Mouse (Mus musculus) MEL (cell line): ENCODE data around the gene Sgms1. TPM values are rescaled to one million over a fixed set of nuclear protein-coding genes. Genes with fewer than 3 reads are reported as not detected.

Experiments
- DNase-seq: peaks from one replicate; pipeline ENCODE4 v3.0.0; 2011; ENCODE audit warnings: low read depth, low spot score
- H3K27ac ChIP-seq: 2 replicates; pipeline ENCODE4 v1.5.1; 2012; ENCODE audit warnings: low read depth, mild to moderate bottlenecking, control low read depth, low read length, moderate library complexity; ENCODE audit not compliant: control insufficient read depth
- H3K27me3 ChIP-seq, 2 experiments: fragments of 150-350 bp in 1 of 2; sonication (generic) in 1 of 2; 2 replicates each; pipeline ENCODE4 v1.6.1; 2012; ENCODE audit warnings: low read length in 2 of 2, mild to moderate bottlenecking in 2 of 2, improper control_type of control experiment in 1 of 2, moderate library complexity in 1 of 2; ENCODE audit not compliant: insufficient read depth in 2 of 2, control insufficient read depth in 1 of 2
- H3K36me3 ChIP-seq, 2 experiments: 2 replicates each; pipeline ENCODE4 v1.6.1; 2012 to 2014; ENCODE audit warnings: low read length in 2 of 2, improper control_type of control experiment in 1 of 2, inconsistent platforms in 1 of 2, mild to moderate bottlenecking in 1 of 2; ENCODE audit not compliant: insufficient read depth in 2 of 2, control insufficient read depth in 1 of 2
- H3K4me1 ChIP-seq, 2 experiments: fragments of 150-350 bp in 1 of 2; sonication (generic) in 1 of 2; 2 replicates each; pipeline ENCODE4 v1.6.1; 2012; ENCODE audit warnings: low read length in 2 of 2, improper control_type of control experiment in 1 of 2, mild to moderate bottlenecking in 1 of 2; ENCODE audit not compliant: insufficient read depth in 2 of 2, control insufficient read depth in 1 of 2
- H3K4me3 ChIP-seq, 2 experiments: fragments of 150-350 bp in 1 of 2; sonication (generic) in 1 of 2; 2 replicates each; pipeline ENCODE4 v1.5.1; 2012; ENCODE audit warnings: low read depth in 2 of 2, low read length in 2 of 2, mild to moderate bottlenecking in 2 of 2, moderate library complexity in 2 of 2, control low read depth in 1 of 2, improper control_type of control experiment in 1 of 2; ENCODE audit not compliant: control insufficient read depth in 1 of 2, insufficient read depth in 1 of 2
- H3K79me2 ChIP-seq: 2 replicates; pipeline ENCODE4 v1.6.1; 2012; ENCODE audit warnings: mild to moderate bottlenecking, low read length, moderate library complexity; ENCODE audit not compliant: control insufficient read depth, poor library complexity, insufficient read depth
- H3K9ac ChIP-seq: 2 replicates; pipeline ENCODE4 v1.6.1; 2012; ENCODE audit warnings: low read depth, mild to moderate bottlenecking, control low read depth, low read length, moderate library complexity; ENCODE audit not compliant: control insufficient read depth, poor library complexity, severe bottlenecking
- H3K9me3 ChIP-seq: fragments of 150-350 bp; sonication (generic); replicated peaks from 2 replicates; pipeline ENCODE4 v1.6.1; 2012; ENCODE audit warnings: mild to moderate bottlenecking, low read length, improper control_type of control experiment, moderate library complexity; ENCODE audit not compliant: insufficient read depth
- CTCF ChIP-seq, 3 experiments: IDR thresholded peaks in 2 of 3; conservative IDR thresholded peaks in 1 of 3; 2 replicates each; pipeline ENCODE4 v1.5.1; 2011 to 2012; ENCODE audit warnings: low read length in 3 of 3, low read depth in 2 of 3, mild to moderate bottlenecking in 2 of 3, improper control_type of control experiment in 1 of 3, inconsistent platforms in 1 of 3, mixed read lengths in 1 of 3, moderate library complexity in 1 of 3; ENCODE audit not compliant: control insufficient read depth in 1 of 3, insufficient read depth in 1 of 3, poor library complexity in 1 of 3, severe bottlenecking in 1 of 3
- ELF1 ChIP-seq: IDR thresholded peaks from 2 replicates; pipeline ENCODE4 v1.6.1; 2014; ENCODE audit warnings: low read depth, mild to moderate bottlenecking, inconsistent platforms, low read length, improper control_type of control experiment, moderate library complexity
- EP300 ChIP-seq, 2 experiments: IDR thresholded peaks; 2 replicates each; pipeline ENCODE4 v1.6.1; 2011; ENCODE audit warnings: improper control_type of control experiment in 2 of 2, low read length in 2 of 2, low read depth in 1 of 2, mild to moderate bottlenecking in 1 of 2
- ETS1 ChIP-seq: IDR thresholded peaks from 2 replicates; pipeline ENCODE4 v1.6.1; 2012; ENCODE audit warnings: low read depth, mild to moderate bottlenecking, inconsistent platforms, low read length, improper control_type of control experiment, moderate library complexity
- GATA1 ChIP-seq: IDR thresholded peaks from 2 replicates; pipeline ENCODE4 v1.6.1; 2011; ENCODE audit warnings: low read depth, low read length, improper control_type of control experiment
- HCFC1 ChIP-seq: IDR thresholded peaks from 2 replicates; pipeline ENCODE4 v1.6.1; 2012; ENCODE audit warnings: low read depth, mild to moderate bottlenecking, inconsistent platforms, low read length, improper control_type of control experiment, moderate library complexity
- KAT2A ChIP-seq: conservative IDR thresholded peaks from 2 replicates; pipeline ENCODE4 v1.6.1; 2012; ENCODE audit warnings: low read depth, low read length, improper control_type of control experiment, inconsistent platforms
- MXI1 ChIP-seq: IDR thresholded peaks from 2 replicates; pipeline ENCODE4 v1.6.1; 2011; ENCODE audit warnings: mild to moderate bottlenecking, low read depth, low read length, improper control_type of control experiment
- MYC ChIP-seq: IDR thresholded peaks from 2 replicates; pipeline ENCODE4 v1.6.1; 2011; ENCODE audit warnings: low read depth, mild to moderate bottlenecking, low read length, improper control_type of control experiment, moderate library complexity
- POLR2AphosphoS2 ChIP-seq: IDR thresholded peaks from 2 replicates; pipeline ENCODE4 v1.6.1; 2011; ENCODE audit warnings: low read length, improper control_type of control experiment
- RCOR1 ChIP-seq: IDR thresholded peaks from 2 replicates; pipeline ENCODE4 v1.6.1; 2012; ENCODE audit warnings: low read depth, mild to moderate bottlenecking, inconsistent platforms, low read length, improper control_type of control experiment
- SMC3 ChIP-seq: IDR thresholded peaks from 2 replicates; pipeline ENCODE4 v1.6.1; 2011; ENCODE audit warnings: low read depth, low read length, improper control_type of control experiment
- TAL1 ChIP-seq: IDR thresholded peaks from 2 replicates; pipeline ENCODE4 v1.6.1; 2012; ENCODE audit warnings: mild to moderate bottlenecking, inconsistent platforms, low read length, moderate library complexity, mixed read lengths
- TBP ChIP-seq: IDR thresholded peaks from 2 replicates; pipeline ENCODE4 v1.8.0; 2011; ENCODE audit warnings: low read depth, low read length, improper control_type of control experiment
- UBTF ChIP-seq: IDR thresholded peaks from 2 replicates; pipeline ENCODE4 v1.6.1; 2012; ENCODE audit warnings: low read depth, mild to moderate bottlenecking, inconsistent platforms, low read length, improper control_type of control experiment, moderate library complexity, borderline replicate concordance; ENCODE audit not compliant: insufficient read depth
- USF1 ChIP-seq: IDR thresholded peaks from 2 replicates; pipeline ENCODE4 v1.6.1; 2014; ENCODE audit warnings: low read depth, mild to moderate bottlenecking, inconsistent platforms, low read length, improper control_type of control experiment, moderate library complexity
- USF2 ChIP-seq, 2 experiments: IDR thresholded peaks; 2 replicates each; pipeline ENCODE4 v1.6.1; 2011 to 2012; ENCODE audit warnings: improper control_type of control experiment in 2 of 2, low read length in 2 of 2, borderline replicate concordance in 1 of 2, inconsistent platforms in 1 of 2, low read depth in 1 of 2, mild to moderate bottlenecking in 1 of 2; ENCODE audit not compliant: insufficient read depth in 1 of 2
- ZC3H11A ChIP-seq: IDR thresholded peaks from 2 replicates; pipeline ENCODE4 v1.6.1; 2012; ENCODE audit warnings: low read depth, mild to moderate bottlenecking, inconsistent platforms, low read length, improper control_type of control experiment
- ZKSCAN1 ChIP-seq: IDR thresholded peaks from 2 replicates; pipeline ENCODE4 v1.6.1; 2012; ENCODE audit warnings: low read depth, mild to moderate bottlenecking, inconsistent platforms, low read length, improper control_type of control experiment, moderate library complexity
- ZMIZ1 ChIP-seq: IDR thresholded peaks from 2 replicates; pipeline ENCODE4 v1.6.1; 2012; ENCODE audit warnings: low read depth, mild to moderate bottlenecking, inconsistent platforms, low read length, improper control_type of control experiment, moderate library complexity
- ZNF384 ChIP-seq: IDR thresholded peaks from 2 replicates; pipeline ENCODE4 v1.6.1; 2012; ENCODE audit warnings: low read depth, mild to moderate bottlenecking, inconsistent platforms, low read length, improper control_type of control experiment
- polyA plus RNA-seq, 2 experiments: library from polyadenylated mRNA; stranded (reverse) in 1 of 2; unstranded in 1 of 2; fragments of >175 nt in 1 of 2; fragments of >200 nt in 1 of 2; gene quantifications; 2 replicates each; pipeline versions ENCODE4 v1.2.1 to v1.2.4; 2012; ENCODE audit warnings: low replicate concordance in 2 of 2, low read depth in 1 of 2; ENCODE audit not compliant: insufficient read length in 2 of 2, insufficient read depth in 1 of 2, missing spikeins in 1 of 2
- total RNA-seq: library from RNA; depleted of rRNA; stranded (reverse); fragments of 300-350 nt; gene quantifications from 2 replicates; pipeline ENCODE4 v1.2.3, GENCODE M21; 2012

The Sgms1 gene
- total and polyA plus RNA-seq, 3 experiments = 16.3 to 18.5 TPM; not detected in 1

DNA sequence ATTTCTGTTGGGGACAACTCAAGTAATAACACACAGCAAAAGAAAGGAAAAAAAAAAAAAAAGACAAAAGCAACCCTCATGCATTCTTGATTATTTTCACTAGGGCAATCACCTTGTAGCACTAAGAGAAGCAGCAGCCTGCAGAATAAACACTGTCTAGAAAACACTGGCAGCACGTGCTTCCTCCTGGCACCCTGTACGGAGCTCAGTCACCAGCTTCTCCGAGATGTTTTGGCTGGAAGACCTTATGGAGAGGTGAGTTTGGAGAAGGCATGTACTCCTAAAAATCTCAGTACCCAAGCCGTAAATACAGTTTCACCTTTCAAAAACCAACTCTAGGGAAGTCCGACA lies 179.4 kb downstream of the Sgms1 start:
- H3K4me1 ChIP-seq = no peaks in the 10 kb centered on the region
- H3K9me3 ChIP-seq = no peaks in the 10 kb centered on the region
- no peak overlapping the region for H3K4me3 ChIP-seq
- no peak overlapping the region for H3K27ac ChIP-seq
- no peaks in the 10 kb centered on the region for H3K27me3 ChIP-seq
- peaks cover 2% of the 10 kb centered on the region; the same call in 1 of the 2 replicates for H3K79me2 ChIP-seq
- no peak overlapping the region for H3K9ac ChIP-seq
- TF ChIP-seq RCOR1 (no peak), ELF1 (no peak), POLR2AphosphoS2 (no peak), MYC (no peak), ZKSCAN1 (no peak)
- no peak for DNase-seq
- H3K36me3 ChIP-seq = peaks cover 0 to 2% of the 10 kb centered on the region in 2 experiments; a peak in 2 of 4 replicates

DNA sequence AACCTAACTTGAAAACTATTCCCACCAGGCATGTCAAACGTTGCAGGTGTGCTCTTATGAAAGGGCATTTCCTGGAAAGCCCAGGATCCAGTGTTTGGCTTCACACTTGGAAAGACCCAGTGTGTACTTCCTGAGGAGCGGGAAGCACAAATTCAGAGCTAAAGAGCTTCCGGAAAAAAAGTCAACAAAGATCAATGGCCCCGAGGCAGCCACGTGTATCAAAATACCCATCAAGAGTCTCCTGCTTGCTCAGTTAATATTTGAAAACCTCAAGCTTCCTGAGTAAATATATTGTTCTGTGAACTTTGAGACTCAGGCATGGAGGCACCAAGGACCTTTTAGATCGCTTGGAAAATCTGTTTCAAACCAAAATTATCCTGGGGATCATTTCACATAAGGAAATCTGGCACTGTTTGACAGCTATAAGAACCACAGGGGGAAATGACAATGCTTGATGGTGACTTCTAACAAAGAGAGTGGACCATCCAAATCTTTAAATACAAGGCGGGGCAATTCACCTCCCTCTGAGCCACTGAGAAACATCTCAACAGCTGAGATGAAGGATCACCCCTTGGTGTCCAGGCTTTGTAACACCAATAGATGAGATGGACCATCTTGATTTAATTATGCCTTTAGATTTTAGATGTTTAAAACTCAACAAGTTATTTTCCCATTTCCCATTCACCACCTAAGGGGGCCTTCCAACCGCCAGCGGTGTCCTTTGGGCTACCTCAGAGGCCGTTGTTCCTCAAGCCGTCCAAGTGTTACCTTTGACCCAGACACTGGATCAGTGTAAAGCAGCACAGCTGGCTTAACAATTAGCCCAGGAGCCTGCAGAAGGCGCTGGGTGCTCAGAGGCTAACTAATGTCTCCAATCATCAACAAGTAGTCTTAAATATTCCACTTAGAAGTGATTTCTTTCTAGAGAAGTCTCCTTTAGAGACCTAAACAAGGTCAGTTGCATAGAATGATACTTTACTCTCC lies 187.1 kb downstream of the Sgms1 start:
- Histone ChIP-seq H3K4me3 (no peak overlapping the region), H3K27ac (no peak overlapping the region), H3K9me3 (no peaks in the 10 kb centered on the region), H3K36me3 (peaks cover 3 to 10% of the 10 kb centered on the region in 2 experiments), H3K9ac (no peak overlapping the region), H3K27me3 (no peaks in the 10 kb centered on the region), H3K79me2 (peaks cover 3% of the 10 kb centered on the region; the same call in 1 of the 2 replicates), H3K4me1 (peaks cover 7 to 12% of the 10 kb centered on the region in 2 experiments)
- TF ChIP-seq EP300 (IDR thresholded peaks at IDR 0.05; ENCODE audit: low read depth in 1 of 2, low read length in 2 of 2) (no peak), ETS1 (no peak), HCFC1 (no peak), MXI1 (no peak), USF1 (no peak), TBP (no peak), UBTF (no peak), ZMIZ1 (no peak), ZNF384 (no peak), USF2 (IDR thresholded peaks at IDR 0.05; ENCODE audit: borderline replicate concordance in 1 of 2, insufficient read depth in 1 of 2, low read depth in 1 of 2, low read length in 2 of 2) (no peak), TAL1 (no peak), GATA1 (no peak), CTCF (IDR thresholded peaks at IDR 0.05 in 2 of 3, conservative IDR thresholded peaks at IDR 0.05 in 1 of 3; ENCODE audit: control insufficient read depth in 1 of 3, insufficient read depth in 1 of 3, low read depth in 2 of 3, low read length in 3 of 3, poor library complexity in 1 of 3, severe bottlenecking in 1 of 3) (no peak), KAT2A (no peak), ZC3H11A (no peak), SMC3 (no peak)
- DNase-seq = no peak
